Mouse (Mus musculus) midbrain, embryonic 11.5 days (tissue): Measurements from ENCODE around the gene Prex1. TPM values are rescaled to one million over a fixed set of nuclear protein-coding genes. Genes with fewer than 3 reads are reported as not detected.

Experiments used
- ATAC-seq: fragments of 200-750 bp; cut with Nextera tagmentation; 2 replicates; pipeline ENCODE4 v1.8.0; 2017; ENCODE audit warnings: moderate TSS enrichment, moderate library complexity; ENCODE audit not compliant: low FRiP score
- DNase-seq: peaks from one replicate; pipeline ENCODE4 v3.0.0; 2015; ENCODE audit warnings: low spot score; ENCODE audit errors: missing footprints
- H3K27ac ChIP-seq: fragments of 300-500 bp; sonication (generic); 2 replicates; pipeline ENCODE4 v1.5.1; 2014; ENCODE audit warnings: low read depth, low read length
- H3K27me3 ChIP-seq: fragments of 300-500 bp; sonication (generic); 2 replicates; pipeline ENCODE4 v1.6.1; 2014; ENCODE audit warnings: mild to moderate bottlenecking, low read length, moderate library complexity, mixed read lengths; ENCODE audit not compliant: control insufficient read depth, insufficient read depth
- H3K36me3 ChIP-seq: fragments of 300-500 bp; sonication (generic); 2 replicates; pipeline ENCODE4 v1.6.1; 2014; ENCODE audit warnings: mild to moderate bottlenecking, low read length, moderate library complexity, mixed read lengths; ENCODE audit not compliant: control insufficient read depth, insufficient read depth
- H3K4me1 ChIP-seq: fragments of 300-500 bp; sonication (generic); 2 replicates; pipeline ENCODE4 v1.6.1; 2014; ENCODE audit warnings: low read length; ENCODE audit not compliant: control insufficient read depth, insufficient read depth
- H3K4me2 ChIP-seq: fragments of 300-500 bp; sonication (generic); 2 replicates; pipeline ENCODE4 v1.6.1; 2014; ENCODE audit warnings: mild to moderate bottlenecking, moderate library complexity
- H3K4me3 ChIP-seq: fragments of 300-500 bp; sonication (generic); 2 replicates; pipeline ENCODE4 v1.5.1; 2014; ENCODE audit warnings: low read depth, low read length
- H3K9ac ChIP-seq: fragments of 300-500 bp; sonication (generic); 2 replicates; pipeline ENCODE4 v1.6.1; 2014; ENCODE audit warnings: low read length
- H3K9me3 ChIP-seq: fragments of 300-500 bp; sonication (generic); 2 replicates; pipeline ENCODE4 v1.6.1; 2016; ENCODE audit warnings: low read length; ENCODE audit not compliant: control insufficient read depth
- WGBS: fragments of 180-500 bp; shearing (Covaris S2); extraction: QIAGEN DNeasy Blood & Tissue Kit; methylation state at CpG from one replicate; pipeline ENCODE4 v1.1.7; 2014; 5-methylcytosine and 5-hydroxymethylcytosine counted together
- polyA plus RNA-seq: library from polyadenylated mRNA; unstranded; fragments of >200 nt; fragmentation: Nextera tagmentation; extraction: Ambion mirVana; gene quantifications from 2 replicates; pipeline ENCODE4 v1.2.1, GENCODE M21; 2014

Prex1 gene
- polyA plus RNA-seq, 1 experiment from 2014 or later, result 19.8 TPM

DNA sequence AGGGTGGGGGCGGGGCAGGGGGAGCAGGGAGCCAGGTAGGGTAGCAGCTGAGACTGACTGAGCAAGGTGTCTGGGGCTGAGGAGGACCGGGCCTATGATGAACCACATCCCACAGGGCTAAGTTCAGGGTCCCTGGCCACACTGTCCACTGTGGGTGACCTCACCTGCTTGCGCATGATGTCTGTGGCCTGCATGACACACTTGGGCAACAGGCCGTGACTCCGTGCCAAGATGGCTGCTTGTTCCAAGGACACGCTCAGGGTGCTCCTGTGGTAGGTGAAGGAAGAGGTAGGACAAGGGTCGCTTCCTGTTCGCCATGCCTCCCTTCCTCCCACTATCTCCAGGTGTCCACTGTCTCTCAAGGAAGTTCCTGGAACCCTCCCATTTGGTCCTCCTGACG, 144.4 kb downstream of the Prex1 start:
- Histone ChIP-seq H3K36me3 (peaks cover 7% of the 10 kb centered on the region), H3K4me1 (no peaks in the 10 kb centered on the region), H3K9ac (no peak overlapping the region), H3K27ac (no peak overlapping the region), H3K9me3 (no peaks in the 10 kb centered on the region), H3K27me3 (no peaks in the 10 kb centered on the region), H3K4me3 (no peak overlapping the region), H3K4me2 (no peak overlapping the region)
- 96% methylated on average over 8 of the region's 9 CpGs for WGBS
- DNase-seq (no peak), ATAC-seq (no peak)

- H3K9me3 ChIP-seq, result no peaks in the 10 kb centered on the region
- no peak for ATAC-seq
- no peak overlapping the region for H3K9ac ChIP-seq
- H3K27me3 ChIP-seq, result no peaks in the 10 kb centered on the region
- WGBS, result 73% methylated on average over 5 of the region's 5 CpGs
- DNase-seq, result no peak
- H3K4me3 ChIP-seq, result no peak overlapping the region
- H3K4me2 ChIP-seq, result no peak overlapping the region
- no peak overlapping the region for H3K27ac ChIP-seq
- peaks cover 3% of the 10 kb centered on the region for H3K36me3 ChIP-seq
- H3K4me1 ChIP-seq, result no peaks in the 10 kb centered on the region
Measured at GRCm38 (mm10) chr2:166565503-166565902, 148.1 kb downstream of the Prex1 start.

GRCm38 (mm10) chr2:166564455-166564854, 149.2 kb downstream of the Prex1 start:
- no peak overlapping the region for H3K27ac ChIP-seq
- H3K4me3 ChIP-seq, result no peak overlapping the region
- no peak overlapping the region for H3K9ac ChIP-seq

DNA sequence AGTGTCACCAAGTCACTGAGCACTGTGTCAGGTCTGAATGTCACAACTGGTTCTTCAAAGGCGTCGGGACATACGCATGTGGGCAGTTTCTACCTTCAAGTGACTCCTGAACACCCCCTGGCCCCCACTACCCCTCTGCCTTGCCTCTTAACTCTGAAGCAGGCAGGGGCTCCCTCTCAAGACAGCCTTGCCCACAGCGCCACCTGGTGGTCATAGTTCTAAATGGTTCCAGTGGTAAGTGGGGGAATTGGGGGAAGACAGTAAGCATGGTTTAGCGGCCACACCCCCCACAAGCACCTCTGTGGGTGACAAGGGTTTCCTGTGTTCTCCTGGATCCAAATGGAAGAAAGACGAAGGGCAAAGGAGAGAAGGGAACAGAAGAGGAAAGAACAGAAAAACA, 149.7 kb downstream of the Prex1 start:
- DNase-seq (peak; percentile 99), ATAC-seq (0 out of 2 replicates have a peak, but pooled peaks have one; percentile 15)
- no peaks in the 10 kb centered on the region for H3K27me3 ChIP-seq
- H3K4me1 ChIP-seq, result peaks cover 9% of the 10 kb centered on the region
- 11% methylated on average over 6 of the region's 6 CpGs for WGBS
- H3K27ac ChIP-seq, result no peak overlapping the region
- H3K9ac ChIP-seq, result no peak overlapping the region
- no peak overlapping the region for H3K4me2 ChIP-seq
- H3K9me3 ChIP-seq, result no peaks in the 10 kb centered on the region
- H3K4me3 ChIP-seq, result no peak overlapping the region
- H3K36me3 ChIP-seq, result peaks cover 3% of the 10 kb centered on the region; the same call in 1 of the 2 replicates

More at GRCm38 (mm10) chr2:166564455-166564854, 149.2 kb downstream of the Prex1 start:
- H3K36me3 ChIP-seq, result peaks cover 3% of the 10 kb centered on the region; the same call in 1 of the 2 replicates
- peaks cover 5% of the 10 kb centered on the region for H3K4me1 ChIP-seq
- no peaks in the 10 kb centered on the region for H3K27me3 ChIP-seq
- ATAC-seq, result peak; percentile 72
- 5% methylated on average over 11 of the region's 11 CpGs for WGBS
- H3K9me3 ChIP-seq, result no peaks in the 10 kb centered on the region
- no peak overlapping the region for H3K4me2 ChIP-seq
- peak; percentile 99 for DNase-seq

DNA sequence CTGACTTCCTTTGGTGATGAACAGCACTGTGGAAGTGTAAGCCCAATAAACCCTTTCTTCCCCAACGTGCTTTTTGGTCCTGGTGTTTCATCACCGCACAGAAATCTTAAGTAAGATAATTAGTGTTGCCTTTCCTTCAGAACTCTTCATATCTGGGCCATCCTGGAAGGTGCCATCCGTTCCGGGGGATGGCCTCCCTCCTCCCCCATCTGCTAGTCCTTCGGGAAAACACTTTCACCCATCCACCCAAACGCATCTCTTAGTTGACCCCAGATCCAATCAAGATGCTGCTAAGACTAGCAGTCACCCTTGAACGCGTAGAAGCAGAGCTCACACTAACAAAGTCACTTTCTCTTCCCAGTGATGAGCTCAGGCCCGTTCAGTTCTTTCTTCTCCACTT, 150.6 kb downstream of the Prex1 start:
- WGBS, result 92% methylated on average over 9 of the region's 9 CpGs
- DNase-seq (no peak), ATAC-seq (no peak)
- Histone ChIP-seq H3K4me3 (no peak overlapping the region), H3K36me3 (peaks cover 3% of the 10 kb centered on the region; the same call in 1 of the 2 replicates), H3K9me3 (no peaks in the 10 kb centered on the region), H3K4me1 (peaks cover 17% of the 10 kb centered on the region), H3K9ac (no peak overlapping the region), H3K27me3 (no peaks in the 10 kb centered on the region), H3K27ac (no peak overlapping the region), H3K4me2 (no peak overlapping the region)

DNA sequence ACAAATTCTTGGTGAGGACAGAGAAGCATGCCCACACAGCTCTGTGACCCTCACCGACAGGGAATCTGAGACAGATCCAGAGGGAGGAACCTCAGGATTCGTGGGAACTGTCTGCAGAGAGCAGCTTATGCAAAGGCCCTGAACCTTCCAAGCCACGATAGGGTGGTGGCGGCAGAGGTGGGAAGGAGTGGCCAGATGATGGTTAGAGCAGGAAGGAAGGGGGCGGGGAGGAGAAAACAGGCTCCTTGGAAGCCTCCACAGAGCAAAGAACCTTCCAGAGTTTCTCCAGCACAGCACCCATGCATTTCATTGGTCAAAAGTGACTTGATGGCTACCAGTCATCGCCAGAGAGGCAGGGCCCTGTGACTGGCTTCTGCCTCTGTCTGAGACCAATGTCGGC, 151.9 kb downstream of the Prex1 start:
- peaks cover 19% of the 10 kb centered on the region for H3K4me1 ChIP-seq
- DNase-seq, result no peak
- no peaks in the 10 kb centered on the region for H3K27me3 ChIP-seq
- no peak overlapping the region for H3K4me3 ChIP-seq
- no peaks in the 10 kb centered on the region for H3K9me3 ChIP-seq
- no peak for ATAC-seq
- 72% methylated on average over 7 of the region's 7 CpGs for WGBS
- no peak overlapping the region for H3K27ac ChIP-seq
- no peak overlapping the region for H3K4me2 ChIP-seq
- H3K9ac ChIP-seq, result no peak overlapping the region
- H3K36me3 ChIP-seq, result no peaks in the 10 kb centered on the region

GRCm38 (mm10) chr2:166560826-166561225, 152.8 kb downstream of the Prex1 start:
- H3K4me1 ChIP-seq, result peaks cover 19% of the 10 kb centered on the region
- H3K36me3 ChIP-seq, result no peaks in the 10 kb centered on the region
- ATAC-seq, result no peak
- no peaks in the 10 kb centered on the region for H3K27me3 ChIP-seq
- no peak overlapping the region for H3K4me3 ChIP-seq
- no peak for DNase-seq
- H3K27ac ChIP-seq, result no peak overlapping the region
- no peak overlapping the region for H3K4me2 ChIP-seq
- no peaks in the 10 kb centered on the region for H3K9me3 ChIP-seq
- WGBS, result 87% methylated on average over 7 of the region's 7 CpGs
- H3K9ac ChIP-seq, result no peak overlapping the region

DNA sequence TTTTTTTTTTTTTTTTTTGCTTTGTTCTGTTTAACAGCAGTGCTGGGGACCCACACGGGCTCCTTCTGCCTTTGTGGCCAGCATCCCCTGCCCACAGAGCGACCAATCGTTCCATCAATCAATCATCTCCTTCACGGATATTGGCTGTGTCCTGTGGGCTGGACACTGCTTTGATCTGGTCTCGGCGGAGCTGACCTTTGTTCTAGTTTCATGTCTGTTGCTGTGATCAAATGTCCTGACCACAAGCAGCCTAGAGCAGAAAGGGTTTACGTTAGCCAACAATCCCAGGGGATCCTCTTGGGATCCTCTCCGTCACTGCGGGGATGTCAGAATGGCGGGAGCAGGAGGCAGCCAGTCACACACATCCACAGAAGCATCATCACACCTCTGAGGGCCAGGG, 154.1 kb downstream of the Prex1 start:
- peak; percentile 39; the same call in 1 of the 2 replicates for ATAC-seq
- no peak overlapping the region for H3K4me2 ChIP-seq
- H3K9me3 ChIP-seq, result no peaks in the 10 kb centered on the region
- no peak overlapping the region for H3K4me3 ChIP-seq
- peaks cover 19% of the 10 kb centered on the region for H3K4me1 ChIP-seq
- no peak for DNase-seq
- 0 out of 2 replicates have a peak overlapping the region, but pooled peaks have one; percentile 31 for H3K9ac ChIP-seq
- H3K27ac ChIP-seq, result no peak overlapping the region
- 9% methylated on average over 10 of the region's 10 CpGs for WGBS
- H3K36me3 ChIP-seq, result no peaks in the 10 kb centered on the region
- no peaks in the 10 kb centered on the region for H3K27me3 ChIP-seq

- H3K36me3 ChIP-seq, result no peaks in the 10 kb centered on the region
- H3K9me3 ChIP-seq, result no peaks in the 10 kb centered on the region
- DNase-seq, result no peak
- no peak for ATAC-seq
- no peak overlapping the region for H3K4me2 ChIP-seq
- H3K9ac ChIP-seq, result no peak overlapping the region
- H3K27ac ChIP-seq, result no peak overlapping the region
- no peaks in the 10 kb centered on the region; the same call in 1 of the 2 replicates for H3K27me3 ChIP-seq
- peaks cover 37% of the 10 kb centered on the region for H3K4me1 ChIP-seq
- WGBS, result 54% methylated on average over 2 of the region's 2 CpGs
- no peak overlapping the region for H3K4me3 ChIP-seq
Measured at GRCm38 (mm10) chr2:166555508-166555907, 158.1 kb downstream of the Prex1 start.
